Mouse (Mus musculus) testis, adult 2 months (tissue): ENCODE measurements around the gene Pitx1. TPM values are rescaled to one million over a fixed set of nuclear protein-coding genes. Genes with fewer than 3 reads are reported as not detected.
A peak's percentile ranks its signal among the peaks of the same experiment; 100 is the strongest.

Source experiments
- H3K27ac ChIP-seq: fragments of 200-500 bp; 2 replicates; pipeline ENCODE4 v1.5.1; 2012; ENCODE audit warnings: low read depth, low read length; ENCODE audit not compliant: control insufficient read depth, insufficient read depth
- H3K27me3 ChIP-seq: fragments of 200-500 bp; 2 replicates; pipeline ENCODE4 v1.6.1; 2012; ENCODE audit warnings: mild to moderate bottlenecking, low read length, moderate library complexity; ENCODE audit not compliant: control insufficient read depth, insufficient read depth
- H3K36me3 ChIP-seq: fragments of 200-500 bp; 2 replicates; pipeline ENCODE4 v1.6.1; 2012; ENCODE audit warnings: mild to moderate bottlenecking, low read length; ENCODE audit not compliant: control insufficient read depth, insufficient read depth
- H3K4me1 ChIP-seq: fragments of 200-500 bp; 2 replicates; pipeline ENCODE4 v1.6.1; 2012; ENCODE audit warnings: low read length; ENCODE audit not compliant: control insufficient read depth, insufficient read depth
- H3K4me3 ChIP-seq: fragments of 200-500 bp; 2 replicates; pipeline ENCODE4 v1.5.1; 2012; ENCODE audit warnings: low read depth, mild to moderate bottlenecking, low read length, moderate library complexity, mixed read lengths; ENCODE audit not compliant: control insufficient read depth
- CTCF ChIP-seq: fragments of 200-500 bp; IDR thresholded peaks from 2 replicates; pipeline ENCODE4 v1.5.1; 2012; ENCODE audit warnings: low read depth, mild to moderate bottlenecking, inconsistent platforms, low read length, moderate library complexity; ENCODE audit not compliant: control insufficient read depth, insufficient read depth, insufficient replicate concordance
- POLR2A ChIP-seq: fragments of 200-500 bp; IDR thresholded peaks from 2 replicates; pipeline ENCODE4 v1.6.1; 2012; ENCODE audit warnings: low read depth, mild to moderate bottlenecking, inconsistent platforms, low read length, moderate library complexity; ENCODE audit not compliant: control insufficient read depth
- polyA plus RNA-seq: library from polyadenylated mRNA; depleted of rRNA; stranded (reverse); fragments of >200 nt; gene quantifications from 2 replicates; pipeline ENCODE4 v1.2.3, GENCODE M21; 2012; rRNA removed

The Pitx1 gene
- 0.04 and 0.05 TPM in 2 replicates for polyA plus RNA-seq

GRCm38 (mm10) chr13:55836142-55836625 is at the start of gene Pitx1:
Gene Pitx1, minus strand, starts transcription at chr13:55836192.
- Histone ChIP-seq H3K4me1 (peaks cover 4% of the 10 kb centered on the region), H3K27ac (no peak within 1 kb of the TSS), H3K27me3 (peaks cover 11% of the 10 kb centered on the region), H3K4me3 (no peak within 1 kb of the TSS), H3K36me3 (no peaks in the 10 kb centered on the region)
- TF ChIP-seq POLR2A (no peak), CTCF (no peak)

- Histone ChIP-seq H3K4me3 (no peak overlapping the region), H3K4me1 (no peaks in the 10 kb centered on the region), H3K27ac (no peak overlapping the region), H3K36me3 (no peaks in the 10 kb centered on the region), H3K27me3 (no peaks in the 10 kb centered on the region)
- no peak for TF ChIP-seq CTCF
- TF ChIP-seq POLR2A = no peak
These were observed 45.6 kb upstream of the Pitx1 start for GRCm38 (mm10) chr13:55881431-55882202.

GRCm38 (mm10) chr13:55878353-55878752 is 42.4 kb upstream of the Pitx1 start:
- Histone ChIP-seq H3K4me1 (no peaks in the 10 kb centered on the region), H3K27me3 (no peaks in the 10 kb centered on the region)
- TF ChIP-seq CTCF (no peak), POLR2A (no peak)

GRCm38 (mm10) chr13:55871410-55871809 is 35.4 kb upstream of the Pitx1 start:
- TF ChIP-seq POLR2A = no peak
- peak; percentile 66; the same call in 1 of the 2 replicates for TF ChIP-seq CTCF
- H3K4me1 ChIP-seq = no peaks in the 10 kb centered on the region
- H3K4me3 ChIP-seq = no peak overlapping the region
- no peaks in the 10 kb centered on the region for H3K36me3 ChIP-seq
- no peaks in the 10 kb centered on the region for H3K27me3 ChIP-seq
- H3K27ac ChIP-seq = no peak overlapping the region

More at GRCm38 (mm10) chr13:55878353-55878752, 42.4 kb upstream of the Pitx1 start:
- Histone ChIP-seq H3K4me3 (no peak overlapping the region), H3K36me3 (no peaks in the 10 kb centered on the region), H3K27ac (no peak overlapping the region)

GRCm38 (mm10) chr13:55870001-55870400 is 34.0 kb upstream of the Pitx1 start:
- TF ChIP-seq CTCF (peak; percentile 31; the same call in 1 of the 2 replicates), POLR2A (no peak)
- H3K4me1 ChIP-seq = no peaks in the 10 kb centered on the region
- no peak overlapping the region for H3K27ac ChIP-seq
- H3K27me3 ChIP-seq = no peaks in the 10 kb centered on the region
- no peak overlapping the region for H3K4me3 ChIP-seq
- H3K36me3 ChIP-seq = no peaks in the 10 kb centered on the region

GRCm38 (mm10) chr13:55867540-55868103 is 31.6 kb upstream of the Pitx1 start:
- H3K4me3 ChIP-seq = no peak overlapping the region
- H3K36me3 ChIP-seq = no peaks in the 10 kb centered on the region
- H3K27ac ChIP-seq = no peak overlapping the region
- no peaks in the 10 kb centered on the region for H3K4me1 ChIP-seq
- no peaks in the 10 kb centered on the region for H3K27me3 ChIP-seq
- no peak for TF ChIP-seq CTCF

- H3K36me3 ChIP-seq = no peaks in the 10 kb centered on the region
- H3K27ac ChIP-seq = no peak overlapping the region
- TF ChIP-seq CTCF = no peak
- no peak for TF ChIP-seq POLR2A
- H3K27me3 ChIP-seq = no peaks in the 10 kb centered on the region
- no peaks in the 10 kb centered on the region for H3K4me1 ChIP-seq
- H3K4me3 ChIP-seq = no peak overlapping the region
These were observed 24.5 kb upstream of the Pitx1 start for GRCm38 (mm10) chr13:55860483-55860882.
